Mouse (Mus musculus) testis, adult 2 months (tissue): ENCODE measurements around the gene Trip12.

Experiments
- CTCF ChIP-seq: fragments of 200-500 bp; IDR thresholded peaks from 2 replicates; pipeline ENCODE4 v1.5.1; 2012; ENCODE audit warnings: low read depth, mild to moderate bottlenecking, inconsistent platforms, low read length, moderate library complexity; ENCODE audit not compliant: control insufficient read depth, insufficient read depth, insufficient replicate concordance
- POLR2A ChIP-seq: fragments of 200-500 bp; IDR thresholded peaks from 2 replicates; pipeline ENCODE4 v1.6.1; 2012; ENCODE audit warnings: low read depth, mild to moderate bottlenecking, inconsistent platforms, low read length, moderate library complexity; ENCODE audit not compliant: control insufficient read depth

GRCm38 (mm10) chr1:84731763-84732162 lies 108.6 kb downstream of the Trip12 start:
- TF ChIP-seq POLR2A (no peak), CTCF (no peak)
